Mouse (Mus musculus): ENCODE measurements around the gene Atxn1.

Gene Atxn1

GRCm38 (mm10) chr13:45931215-45931614 is 33.6 kb downstream of the Atxn1 start:
- no peak for DNase-seq (ENCODE audit: low spot score)

- DNase-seq (ENCODE audit: low spot score): no peak
Observed at GRCm38 (mm10) chr13:45929744-45930143, 35.1 kb downstream of the Atxn1 start.

- no peak for DNase-seq (ENCODE audit: low spot score)
Observed at GRCm38 (mm10) chr13:45925294-45925693, 39.5 kb downstream of the Atxn1 start.

DNA sequence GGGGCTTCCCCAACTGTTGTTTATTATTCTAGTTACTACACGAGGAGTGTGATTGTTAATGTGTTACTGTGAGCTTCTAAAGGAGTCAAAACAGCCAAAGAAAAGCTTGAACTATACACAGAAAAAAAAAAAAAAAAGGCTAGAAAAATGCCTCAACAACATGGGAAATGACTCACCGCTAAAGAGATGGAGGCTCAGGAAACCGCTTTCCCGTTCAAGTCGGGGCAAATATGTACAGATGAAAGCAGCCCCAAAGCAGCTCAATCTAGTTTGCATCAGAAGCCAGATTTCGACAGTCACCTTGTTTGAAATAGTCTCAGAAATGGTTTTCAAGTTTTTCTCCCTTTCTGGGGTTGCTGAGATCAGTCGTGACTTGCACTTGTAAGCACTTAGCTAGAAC is 40.3 kb downstream of the Atxn1 start:
- no peak for DNase-seq (ENCODE audit: low spot score)

- DNase-seq (ENCODE audit: low spot score): no peak
Observed at GRCm38 (mm10) chr13:45923086-45923485, 41.7 kb downstream of the Atxn1 start.

GRCm38 (mm10) chr13:45922467-45922866 is 42.3 kb downstream of the Atxn1 start:
- DNase-seq (ENCODE audit: low spot score): no peak

- no peak for DNase-seq (ENCODE audit: low spot score)
Observed at GRCm38 (mm10) chr13:45918956-45919711, 45.7 kb downstream of the Atxn1 start.

GRCm38 (mm10) chr13:45918006-45918380 is 46.8 kb downstream of the Atxn1 start:
- no peak for DNase-seq (ENCODE audit: low spot score)

DNA sequence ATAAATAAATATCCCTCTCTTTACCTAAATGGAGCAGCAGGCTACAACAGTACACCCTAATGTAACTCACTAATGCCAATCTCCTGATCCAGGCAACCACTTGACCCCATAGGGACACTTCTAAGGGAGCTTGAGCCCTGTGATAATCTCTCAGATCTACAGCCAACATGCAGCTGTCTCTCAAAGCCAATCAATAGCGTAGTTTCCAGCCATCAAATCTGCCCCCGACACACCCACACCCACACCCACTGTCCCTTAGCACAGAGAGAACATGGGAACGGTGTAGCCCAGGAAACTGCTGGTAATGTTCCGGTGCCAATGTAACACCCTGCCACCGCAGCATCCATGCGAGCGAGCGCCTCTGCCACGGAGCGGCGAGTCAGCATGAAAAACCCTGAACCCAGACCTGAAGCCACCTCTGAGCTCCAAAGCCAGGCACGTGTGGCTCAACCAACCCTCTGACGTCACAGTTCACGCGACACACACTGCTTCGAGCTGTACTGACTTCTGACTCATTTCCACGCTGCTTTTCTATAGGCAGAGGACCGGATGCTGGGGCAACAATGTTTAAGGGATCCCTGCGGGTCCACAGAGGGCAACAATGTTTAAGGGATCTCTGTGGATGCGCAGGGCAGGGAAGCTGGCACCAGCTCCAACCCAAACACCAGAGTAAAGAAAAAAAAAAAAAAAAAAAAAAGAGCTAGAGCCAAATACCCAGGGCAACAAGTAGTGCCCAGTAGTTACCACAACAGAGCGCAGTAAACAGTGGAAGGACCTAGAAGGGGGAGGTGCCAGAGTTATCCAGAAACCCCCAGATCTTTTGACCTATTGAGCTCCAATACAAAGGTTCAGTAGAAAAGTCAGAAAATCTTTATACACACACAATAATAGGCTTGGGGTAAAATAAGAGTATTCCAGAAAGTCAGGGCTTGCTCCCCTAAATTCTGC is 47.5 kb downstream of the Atxn1 start:
- DNase-seq (ENCODE audit: low spot score): no peak

DNA sequence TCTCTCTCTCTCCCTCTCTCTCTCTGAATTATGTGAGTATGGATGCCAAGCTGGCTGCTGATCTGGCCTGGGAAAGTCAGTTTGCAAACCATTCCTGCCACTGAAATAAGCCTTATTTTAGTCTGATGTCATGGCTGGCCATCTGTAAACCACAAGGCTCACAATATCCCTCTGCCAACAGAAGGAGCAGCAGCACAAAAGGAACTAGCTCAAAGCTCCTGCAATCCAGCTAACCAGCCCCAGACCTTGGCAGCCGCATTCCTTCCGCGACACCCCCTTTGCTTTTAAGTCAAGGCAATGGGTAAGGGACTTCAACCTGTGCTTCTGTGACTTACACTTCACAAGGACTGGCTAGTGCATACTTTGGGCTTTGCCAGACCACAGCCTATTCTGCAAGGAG is 48.9 kb downstream of the Atxn1 start:
- no peak for DNase-seq (ENCODE audit: low spot score)

- DNase-seq (ENCODE audit: low spot score): no peak
Observed at GRCm38 (mm10) chr13:45915026-45915425, 49.8 kb downstream of the Atxn1 start.

DNA sequence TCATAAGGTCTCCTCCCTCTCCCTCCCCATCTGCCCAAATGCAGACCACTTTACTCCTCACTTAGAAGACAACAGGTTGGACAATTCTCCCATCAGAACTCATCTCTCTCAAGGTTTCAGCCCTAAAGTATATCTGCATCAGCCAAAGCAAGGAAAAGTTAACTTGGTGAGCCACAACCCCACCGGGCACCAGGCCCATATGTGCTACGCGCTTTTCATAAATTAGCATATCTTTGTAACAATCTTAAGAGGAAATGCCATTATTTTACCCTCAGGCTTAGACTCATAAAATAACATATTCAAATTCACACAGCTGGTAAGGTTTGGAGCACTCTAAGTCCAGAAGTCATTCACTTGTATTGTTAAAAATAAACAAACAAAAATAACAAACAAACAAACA is 50.7 kb downstream of the Atxn1 start:
- DNase-seq (ENCODE audit: low spot score): no peak

- no peak for DNase-seq (ENCODE audit: low spot score)
Observed at GRCm38 (mm10) chr13:45911848-45912247, 53.0 kb downstream of the Atxn1 start.

- no peak for DNase-seq (ENCODE audit: low spot score)
Observed at GRCm38 (mm10) chr13:45911069-45911468, 53.7 kb downstream of the Atxn1 start.

DNA sequence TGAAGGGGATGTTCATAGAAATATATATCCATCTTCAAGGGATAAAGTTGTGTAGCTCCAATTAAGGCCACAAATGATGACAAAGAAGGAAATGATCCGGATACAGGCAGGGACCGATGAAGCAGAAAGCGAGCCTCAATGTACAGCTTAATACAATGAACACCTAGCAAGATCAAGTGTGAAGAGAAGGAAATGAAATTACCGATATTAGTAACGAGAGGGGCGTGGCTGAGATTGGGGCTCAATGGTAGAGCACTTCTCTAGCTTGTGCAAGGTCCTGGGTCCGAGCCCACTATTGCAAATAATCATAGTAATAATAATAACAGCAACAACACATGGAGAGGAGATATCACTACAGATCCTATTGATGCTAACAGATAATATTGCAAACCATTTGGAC is 54.5 kb downstream of the Atxn1 start:
- DNase-seq (ENCODE audit: low spot score): no peak

- no peak for DNase-seq (ENCODE audit: low spot score)
Observed at GRCm38 (mm10) chr13:45907181-45907691, 57.6 kb downstream of the Atxn1 start.

DNA sequence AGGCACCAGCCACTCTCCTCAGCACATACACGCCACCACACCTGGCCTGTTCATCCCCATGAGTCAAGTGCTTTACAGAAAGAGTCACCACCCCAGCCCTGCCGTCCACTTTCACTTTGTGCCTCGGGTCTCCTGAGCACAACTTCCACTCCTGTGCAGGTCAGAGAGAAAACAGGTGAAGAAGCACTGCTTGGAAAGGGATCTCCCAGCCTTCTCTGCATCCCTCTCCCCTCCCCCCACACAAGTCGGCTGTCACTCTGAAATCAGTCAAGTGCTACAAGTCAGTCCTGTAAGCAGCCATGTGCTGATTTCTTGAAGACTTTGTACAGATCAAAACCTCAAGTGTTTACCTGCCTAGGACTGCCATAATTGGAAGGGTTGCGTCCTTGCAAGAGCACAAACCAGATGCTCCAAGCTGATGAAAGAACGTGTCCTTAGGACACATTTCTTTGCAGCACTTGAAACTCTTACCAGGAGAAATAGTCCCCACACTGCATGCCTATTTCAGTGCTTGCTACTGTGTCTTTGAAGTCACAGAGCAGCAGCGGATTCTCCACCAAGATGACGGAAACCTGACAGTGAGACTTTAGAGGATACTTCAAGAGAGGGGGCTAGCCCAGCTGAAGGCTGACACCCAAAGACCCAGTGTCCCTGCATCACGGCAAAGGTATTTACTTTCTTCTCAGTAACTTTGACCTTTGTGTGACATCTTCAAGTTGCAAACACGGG is 58.2 kb downstream of the Atxn1 start:
- no peak for DNase-seq (ENCODE audit: low spot score)

GRCm38 (mm10) chr13:45904955-45905354 is 59.9 kb downstream of the Atxn1 start:
- no peak for DNase-seq (ENCODE audit: low spot score)

GRCm38 (mm10) chr13:45904456-45904855 is 60.4 kb downstream of the Atxn1 start:
- DNase-seq (ENCODE audit: low spot score): no peak

DNA sequence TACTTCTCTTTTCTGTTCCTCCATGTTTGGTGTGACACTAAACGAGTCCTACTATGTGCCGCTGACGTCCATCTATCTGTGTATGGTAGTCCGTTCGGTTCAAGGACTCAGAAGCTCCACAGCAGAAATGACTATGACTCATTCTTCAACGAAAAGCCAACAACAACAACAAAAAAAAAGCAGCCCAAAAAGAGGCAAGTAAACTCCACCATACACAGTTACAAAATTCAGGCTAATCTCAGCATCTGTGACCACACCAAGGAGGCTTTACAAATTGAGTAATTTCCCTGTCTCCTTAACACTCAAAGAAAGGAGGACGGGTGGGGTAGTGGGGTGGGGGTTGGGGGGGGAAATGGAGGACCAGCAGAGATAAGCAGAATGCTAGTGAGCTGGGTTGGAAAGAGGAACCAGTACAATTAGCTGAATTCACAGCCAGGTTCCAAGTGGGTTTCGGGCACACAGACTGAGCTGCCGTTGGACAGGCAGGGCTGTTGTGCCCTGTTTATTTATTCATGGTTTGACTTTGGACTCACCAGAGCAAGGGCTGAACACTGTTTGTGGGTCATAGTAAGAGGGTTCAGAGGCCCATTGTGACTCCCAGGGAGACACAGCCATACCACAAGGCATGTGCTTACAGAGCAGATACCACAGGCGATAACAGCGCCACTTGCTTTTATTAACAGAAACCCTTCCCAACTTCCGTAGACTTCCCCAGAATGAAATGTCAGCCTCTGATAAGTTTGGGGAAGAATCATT is 61.1 kb downstream of the Atxn1 start:
- no peak for DNase-seq (ENCODE audit: low spot score)

- no peak for DNase-seq (ENCODE audit: low spot score)
Observed at GRCm38 (mm10) chr13:45902457-45902856, 62.4 kb downstream of the Atxn1 start.

DNA sequence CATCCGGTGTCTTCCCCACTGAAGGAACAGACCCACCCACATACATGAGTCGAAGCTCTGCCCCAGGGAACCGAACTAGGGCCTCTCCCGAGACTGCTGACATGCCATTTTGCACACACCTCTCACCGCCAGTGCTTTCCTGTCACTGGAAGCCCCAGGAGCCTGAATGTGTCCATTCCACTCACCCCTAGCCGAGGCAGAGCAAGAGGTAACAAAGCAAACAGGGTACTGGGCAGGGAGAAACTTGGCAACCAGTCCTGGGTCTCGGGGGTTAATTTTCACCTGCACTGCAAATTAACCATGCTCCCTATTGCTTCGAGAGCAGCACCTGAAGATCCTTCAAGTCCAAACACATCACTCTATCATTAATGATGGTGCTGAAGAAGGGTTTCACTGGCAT is 64.0 kb downstream of the Atxn1 start:
- no peak for DNase-seq (ENCODE audit: low spot score)

All from embryo, embryonic 10 days (tissue).